Mouse (Mus musculus): ENCODE results near the gene Tnxb.
"Not testable (repeated sequence)": the region's sequence is repeated elsewhere in the genome, so short reads cannot be mapped to it uniquely, and the experiment has no call there.

Tnxb gene

DNA sequence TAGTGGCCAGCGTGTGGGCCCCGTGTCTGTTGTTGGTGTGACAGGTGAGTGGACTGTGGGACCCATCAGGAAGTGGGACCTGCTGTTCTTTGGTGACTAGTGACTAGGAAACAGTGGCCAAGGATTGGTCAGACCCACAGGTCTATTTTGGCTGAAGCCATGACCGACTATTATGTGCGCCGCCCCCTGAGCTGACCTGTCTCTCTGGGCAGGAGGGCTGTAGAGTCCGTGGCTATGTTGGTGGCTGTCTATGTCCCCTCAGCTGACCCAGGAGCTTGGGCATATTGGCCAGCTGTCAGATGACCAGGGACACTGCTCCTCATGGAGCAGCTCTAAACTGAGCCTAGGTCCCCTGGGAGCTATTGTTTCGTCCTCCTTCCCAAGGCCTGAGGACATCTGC is 18.6 kb downstream of the Tnxb start:
- no peak for DNase-seq

DNA sequence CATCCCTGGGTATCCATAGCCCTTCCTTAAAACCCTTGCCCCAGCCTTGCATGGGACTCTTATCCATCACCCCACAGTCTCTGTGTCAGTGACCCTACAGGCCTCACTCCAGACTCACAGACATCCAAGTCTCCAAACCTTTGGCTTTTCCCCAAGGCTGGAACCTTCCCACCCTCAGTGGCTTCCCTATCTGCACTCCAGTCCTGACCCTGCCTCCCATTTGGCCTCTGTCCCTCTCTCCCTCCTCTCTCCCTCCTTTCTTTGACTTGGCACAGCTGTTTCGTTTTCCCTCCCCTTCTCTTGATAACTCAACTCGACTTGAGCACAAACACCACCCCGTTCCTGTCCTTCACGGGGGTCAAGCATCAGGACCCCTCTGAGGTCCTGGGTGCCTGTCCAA is 20.1 kb downstream of the Tnxb start:
- peak; percentile 77 for DNase-seq

DNA sequence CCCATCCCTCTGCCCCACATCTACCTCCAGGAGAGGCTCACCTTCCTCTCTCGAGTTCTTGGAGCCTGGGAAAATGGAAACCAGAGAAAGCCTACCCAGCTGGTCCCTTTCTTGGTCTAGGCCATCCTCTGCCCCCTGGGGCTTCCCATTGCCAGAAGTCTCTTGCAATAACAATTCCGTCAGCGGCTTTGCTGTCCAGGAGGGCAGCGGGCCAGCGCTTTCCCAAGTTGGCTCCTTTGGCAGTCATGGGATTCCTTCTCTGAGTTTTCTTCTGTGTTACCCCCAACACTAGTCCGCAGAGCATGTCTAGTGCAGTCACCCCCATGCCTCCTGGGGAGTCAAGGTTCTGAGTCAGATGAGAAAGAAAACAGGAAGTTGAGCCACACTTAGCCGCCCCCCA is 22.6 kb downstream of the Tnxb start:
- peak; percentile 86 for DNase-seq

DNA sequence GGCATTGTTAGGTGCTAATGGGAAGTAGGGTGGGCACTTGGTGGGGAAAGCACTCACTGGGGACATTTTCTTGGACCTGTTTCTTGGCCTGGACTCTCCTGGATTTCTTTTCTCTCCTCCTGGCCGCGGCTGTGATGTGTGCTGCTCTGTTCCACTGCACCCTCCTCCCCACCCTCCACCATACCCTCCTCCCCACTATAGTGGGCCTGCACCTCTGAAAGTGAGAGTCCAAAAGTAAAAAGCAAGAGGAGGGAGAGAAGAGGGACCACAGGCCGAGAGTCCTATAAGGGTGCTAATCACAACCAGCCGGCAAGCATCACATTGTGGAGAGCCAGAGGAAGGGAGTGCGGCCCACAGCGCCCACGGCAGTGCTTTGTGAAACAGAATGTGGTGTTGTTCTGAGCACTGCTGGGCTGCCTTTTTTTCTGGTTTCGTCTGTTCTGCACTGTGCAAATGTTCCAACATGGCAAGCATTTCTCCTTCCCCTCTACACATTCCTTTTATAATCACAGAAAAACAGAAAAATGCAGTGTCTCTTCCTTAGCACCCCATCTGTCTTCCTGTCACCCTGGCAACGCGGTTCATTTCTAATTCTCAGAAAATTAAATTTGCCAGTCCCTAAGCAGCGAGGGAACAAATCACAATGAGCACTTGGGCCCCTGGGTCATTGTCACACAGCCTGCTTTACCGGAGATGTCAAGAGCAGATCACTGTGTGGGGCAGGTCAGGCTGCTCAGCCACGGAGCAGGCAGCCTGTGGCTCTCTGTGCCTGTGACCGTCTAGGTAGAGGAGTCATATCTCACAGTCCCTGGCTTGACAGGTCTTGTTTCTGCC is 29.5 kb downstream of the Tnxb start:
- DNase-seq, result peak; percentile 43

DNA sequence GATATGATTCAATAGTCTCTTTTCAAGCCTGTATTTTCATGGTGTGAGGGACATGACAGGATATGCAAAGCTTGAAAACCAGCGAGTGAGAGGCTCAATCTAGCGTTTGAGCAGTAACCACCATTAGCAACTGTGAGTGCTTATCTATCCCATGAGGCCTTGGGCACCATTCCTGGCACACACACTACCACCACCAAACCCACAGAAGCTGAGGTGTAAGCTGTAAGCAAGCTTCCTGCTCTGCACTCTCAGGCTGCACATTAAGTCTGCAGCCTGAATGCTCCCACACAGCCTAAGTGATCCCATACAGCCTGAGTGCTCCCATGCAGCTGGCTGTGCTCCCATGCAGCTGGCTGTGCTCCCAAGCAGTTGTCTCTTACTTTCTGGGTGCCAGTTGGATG is 30.3 kb downstream of the Tnxb start:
- no peak for DNase-seq

DNA sequence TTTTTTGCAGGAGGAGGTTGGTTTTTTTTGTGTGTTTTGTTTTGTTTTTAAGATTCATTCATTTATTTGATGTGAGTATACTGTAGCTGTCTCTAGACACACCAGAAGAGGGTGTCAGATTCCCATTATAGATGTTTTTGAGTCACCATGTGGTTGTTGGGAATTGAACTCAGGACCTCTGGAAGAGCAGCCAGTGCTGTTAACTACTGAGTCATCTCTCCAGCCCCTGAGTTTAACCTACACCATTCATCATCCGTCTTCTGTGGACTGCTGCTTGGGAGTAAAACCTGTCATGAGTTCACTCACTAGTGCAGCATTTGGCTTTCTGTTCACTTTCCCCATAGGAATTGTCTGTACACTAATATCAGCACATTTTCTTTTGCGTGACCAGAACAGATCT is 36.1 kb downstream of the Tnxb start:
- not testable (repeated sequence) for DNase-seq

DNA sequence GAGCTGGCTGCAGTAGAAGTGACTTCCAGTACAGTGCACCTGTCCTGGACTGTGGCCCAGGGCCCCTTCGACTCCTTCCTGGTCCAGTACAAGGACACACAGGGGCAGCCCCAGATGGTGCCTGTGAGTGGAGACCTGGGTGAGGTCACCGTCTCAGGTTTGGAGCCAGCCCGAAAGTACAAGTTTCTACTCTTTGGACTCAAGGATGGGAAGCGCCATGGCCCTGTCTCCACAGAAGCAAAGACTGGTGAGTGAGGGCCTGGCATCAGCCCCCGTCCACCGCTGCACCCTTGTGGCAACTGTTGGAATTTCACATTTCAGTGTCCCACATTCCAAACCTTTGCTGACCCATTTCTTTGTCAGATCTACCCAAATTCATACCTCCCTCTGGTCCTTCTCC is 42.6 kb downstream of the Tnxb start:
- peak; percentile 74 for DNase-seq

DNA sequence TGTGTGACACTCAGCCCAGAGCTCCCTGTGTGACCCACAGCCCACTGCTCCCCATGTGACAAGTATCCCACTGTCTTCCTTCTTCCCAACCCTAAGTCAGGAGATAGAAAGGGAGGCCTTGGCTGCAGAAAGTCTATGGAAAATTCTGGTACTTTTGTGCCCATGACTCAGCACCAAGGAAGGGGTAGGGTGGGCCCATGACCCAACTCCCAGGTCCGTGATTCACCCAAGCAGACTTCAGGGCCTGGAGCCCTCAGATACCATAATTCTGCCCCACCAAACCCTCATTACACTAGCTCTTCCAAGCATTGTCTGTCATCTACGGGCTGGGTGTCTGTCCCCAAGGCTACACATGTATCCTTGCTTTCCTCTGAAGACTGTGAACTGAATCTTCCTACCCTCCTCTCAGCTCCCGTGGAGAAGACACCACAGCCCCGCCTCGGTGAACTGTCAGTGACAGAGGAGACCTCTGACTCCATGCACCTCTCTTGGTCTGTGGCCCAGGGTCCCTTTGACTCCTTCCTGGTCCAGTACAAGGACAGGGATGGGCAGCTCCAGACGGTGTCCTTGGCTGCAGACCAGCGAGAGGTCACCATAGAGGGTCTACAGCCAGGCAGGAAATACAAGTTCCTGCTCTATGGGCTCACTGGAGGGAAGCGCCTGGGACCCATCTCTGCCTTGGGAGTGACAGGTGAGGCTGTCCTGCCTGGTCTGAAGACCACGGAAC is 44.0 kb downstream of the Tnxb start:
- not testable (repeated sequence) for DNase-seq

DNA sequence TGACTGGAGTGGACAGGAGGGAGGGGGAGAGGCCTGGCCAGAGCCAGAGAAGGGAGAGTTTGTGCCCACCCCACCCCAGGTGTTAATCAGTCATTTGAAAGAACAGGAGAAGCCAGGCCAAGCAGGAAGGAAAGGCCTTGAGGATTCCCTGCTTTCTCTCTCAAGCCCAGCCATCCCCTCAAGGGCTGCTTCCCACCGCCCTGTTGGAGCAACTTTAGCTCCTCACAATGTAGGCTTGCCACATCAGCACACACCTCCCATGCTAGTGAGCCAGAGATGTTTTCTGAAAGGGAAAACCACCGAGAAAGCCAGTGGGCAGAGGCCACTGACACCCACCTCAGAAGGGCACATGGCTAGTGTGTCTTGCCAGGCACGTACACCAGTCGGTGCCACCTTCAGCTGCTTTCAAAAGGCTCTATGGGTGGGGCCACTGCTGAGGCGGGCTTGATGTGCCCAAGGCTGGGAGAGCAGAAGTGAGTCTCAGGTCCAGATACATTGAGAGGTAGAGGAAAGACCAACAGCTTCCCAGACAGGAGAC is 44.6 kb downstream of the Tnxb start:
- DNase-seq, result not testable (repeated sequence)

DNA sequence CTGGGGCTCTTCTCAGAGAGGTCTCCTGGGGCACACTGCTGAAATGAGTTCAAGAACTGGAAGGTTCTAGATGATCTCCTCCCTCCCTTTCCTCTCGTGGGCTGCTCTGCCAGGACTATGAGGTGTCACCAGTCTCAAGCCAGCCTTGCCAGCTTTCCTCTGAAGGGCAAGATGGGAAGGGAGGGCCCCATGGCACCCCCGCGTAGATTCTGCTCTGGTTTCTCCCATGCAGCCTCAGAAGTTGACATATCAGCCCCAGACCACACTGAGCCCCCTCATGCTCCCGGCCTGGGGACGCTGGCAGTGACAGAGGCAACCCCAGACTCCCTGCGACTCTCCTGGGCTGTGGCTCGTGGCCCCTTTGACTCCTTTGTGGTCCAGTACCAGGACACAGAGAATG is 45.1 kb downstream of the Tnxb start:
- not testable (repeated sequence) for DNase-seq

DNA sequence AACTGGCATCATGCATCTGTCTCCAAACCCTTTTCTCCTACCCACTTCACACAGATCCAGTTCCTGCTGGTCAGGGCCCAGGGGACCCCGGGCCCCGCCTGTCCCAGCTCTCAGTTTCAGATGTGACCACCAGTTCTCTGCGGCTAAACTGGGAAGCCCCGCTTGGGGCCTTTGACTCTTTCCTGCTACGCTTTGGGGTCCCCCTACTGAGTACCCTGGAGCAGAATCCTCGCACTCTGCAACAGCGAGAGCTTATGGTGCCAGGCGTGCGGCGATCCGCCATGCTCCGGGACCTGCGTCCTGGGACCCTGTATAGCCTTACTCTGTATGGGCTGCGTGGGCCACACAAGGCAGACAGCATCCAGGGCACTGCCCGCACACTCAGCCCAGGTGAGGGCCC is 45.9 kb downstream of the Tnxb start:
- DNase-seq, result no peak

DNA sequence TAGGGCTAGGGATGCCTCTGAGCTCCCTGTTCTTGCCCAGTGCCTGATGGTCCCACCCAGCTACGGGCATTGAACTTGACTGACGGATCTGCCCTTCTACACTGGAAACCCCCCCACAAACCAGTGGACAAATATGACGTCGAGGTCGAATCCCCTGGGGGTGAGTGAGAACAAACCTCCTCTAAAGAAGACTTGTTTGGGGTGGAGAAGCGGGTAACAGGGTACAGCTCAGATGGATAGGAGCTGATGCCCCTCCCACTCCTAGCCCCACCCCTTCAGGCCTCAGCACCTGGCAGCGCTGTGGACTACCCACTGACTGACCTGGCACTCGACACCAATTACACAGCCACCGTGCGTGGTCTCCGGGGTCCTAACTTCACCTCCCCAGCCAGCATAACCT is 47.1 kb downstream of the Tnxb start:
- no peak for DNase-seq

DNA sequence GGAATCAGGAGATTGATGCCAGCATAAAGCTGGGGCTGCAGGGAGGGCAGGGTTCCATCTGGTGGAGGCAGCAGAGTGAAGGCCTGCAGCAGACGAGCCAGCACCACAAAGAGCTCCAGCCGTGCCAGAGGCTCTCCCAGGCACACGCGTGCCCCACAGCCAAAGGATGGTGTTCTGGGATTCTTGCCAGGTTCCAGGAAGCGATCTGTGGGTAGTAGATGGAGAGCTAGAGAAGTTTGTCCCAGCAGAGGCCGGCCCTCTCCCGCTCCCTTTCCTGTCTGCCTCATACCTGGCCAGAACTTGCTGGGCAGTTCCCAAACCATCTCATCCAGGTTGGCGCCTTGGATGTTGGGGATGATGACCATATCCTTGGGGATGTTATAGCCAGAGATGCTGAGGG is 49.6 kb downstream of the Tnxb start:
- DNase-seq, result not testable (repeated sequence)

DNA sequence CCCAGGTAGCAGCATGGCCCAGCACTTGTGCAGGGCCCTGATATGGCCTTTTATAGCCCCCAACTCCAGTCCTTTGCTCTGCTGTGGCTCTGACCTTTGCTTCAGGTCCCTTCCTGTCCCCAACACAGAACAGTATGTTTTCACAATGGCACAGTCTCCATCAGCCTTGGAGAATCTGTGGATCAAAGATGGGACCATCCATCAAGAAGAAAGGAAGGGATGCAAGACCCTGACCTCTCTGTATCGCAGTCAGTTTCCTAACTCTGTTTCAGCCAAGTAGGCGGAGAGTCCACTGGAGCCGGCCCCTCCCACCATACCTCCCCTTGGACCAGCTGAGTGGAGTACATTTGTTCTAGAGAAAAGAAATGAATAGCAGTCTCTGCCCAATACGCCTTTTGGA is 51.9 kb downstream of the Tnxb start:
- not testable (repeated sequence) for DNase-seq

DNA sequence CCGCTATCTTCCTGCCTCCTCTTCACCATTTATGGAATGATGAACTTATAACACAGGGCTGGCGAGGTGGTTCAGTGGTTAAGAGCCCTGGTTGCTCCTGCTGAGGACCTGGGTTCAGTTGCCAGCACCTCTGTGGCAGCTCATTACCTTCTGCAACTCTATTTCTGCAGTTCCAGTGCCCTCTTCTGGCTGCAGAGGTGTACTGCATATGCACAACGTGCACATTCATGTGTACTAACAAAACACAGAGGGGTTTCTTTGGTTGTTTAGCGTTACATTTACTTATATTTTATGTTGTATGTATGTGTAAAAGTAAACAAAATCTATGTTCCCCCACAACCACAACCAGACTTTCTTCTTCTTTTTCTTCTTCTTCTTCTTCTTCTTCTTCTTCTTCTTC is 52.7 kb downstream of the Tnxb start:
- no peak for DNase-seq

DNA sequence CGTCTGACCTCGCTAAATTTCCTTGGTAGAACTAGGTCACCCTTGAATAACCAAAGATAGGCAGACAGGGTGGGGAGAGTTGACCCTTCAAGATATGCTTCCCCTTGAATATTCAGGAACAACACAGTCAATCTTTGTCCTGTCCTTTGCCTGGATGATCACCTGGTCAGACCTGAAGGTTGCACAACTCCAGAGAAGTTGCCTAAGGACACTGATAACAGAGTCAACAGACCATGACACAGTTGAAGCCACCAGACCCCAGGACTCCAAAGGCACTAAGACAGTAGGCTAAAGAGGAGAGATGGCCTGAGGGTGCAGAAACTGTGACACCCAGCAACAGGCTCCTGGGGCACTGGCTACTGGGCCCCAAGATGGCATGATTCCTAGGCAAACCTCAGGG is 57.6 kb downstream of the Tnxb start:
- DNase-seq, result no peak

DNA sequence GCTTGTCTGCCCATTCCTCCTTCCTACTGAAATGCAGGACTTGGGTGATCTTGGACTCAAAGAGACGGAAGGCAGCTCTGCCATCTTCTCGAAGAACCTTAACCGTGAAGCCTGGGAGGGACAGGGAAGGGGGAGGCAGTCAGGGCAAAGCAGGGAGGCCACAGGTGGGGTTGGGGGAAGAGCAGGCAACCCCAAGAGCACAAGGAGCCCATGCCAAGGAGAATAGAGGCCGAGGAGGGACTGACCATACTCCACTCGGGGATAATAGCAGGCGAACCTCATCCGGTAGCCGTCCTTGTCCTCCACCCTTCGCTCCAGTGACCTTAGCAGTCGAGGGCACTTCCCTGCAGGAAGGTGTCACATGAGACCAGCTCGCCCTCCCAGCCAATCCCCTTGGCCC is 58.8 kb downstream of the Tnxb start:
- not testable (repeated sequence) for DNase-seq

DNA sequence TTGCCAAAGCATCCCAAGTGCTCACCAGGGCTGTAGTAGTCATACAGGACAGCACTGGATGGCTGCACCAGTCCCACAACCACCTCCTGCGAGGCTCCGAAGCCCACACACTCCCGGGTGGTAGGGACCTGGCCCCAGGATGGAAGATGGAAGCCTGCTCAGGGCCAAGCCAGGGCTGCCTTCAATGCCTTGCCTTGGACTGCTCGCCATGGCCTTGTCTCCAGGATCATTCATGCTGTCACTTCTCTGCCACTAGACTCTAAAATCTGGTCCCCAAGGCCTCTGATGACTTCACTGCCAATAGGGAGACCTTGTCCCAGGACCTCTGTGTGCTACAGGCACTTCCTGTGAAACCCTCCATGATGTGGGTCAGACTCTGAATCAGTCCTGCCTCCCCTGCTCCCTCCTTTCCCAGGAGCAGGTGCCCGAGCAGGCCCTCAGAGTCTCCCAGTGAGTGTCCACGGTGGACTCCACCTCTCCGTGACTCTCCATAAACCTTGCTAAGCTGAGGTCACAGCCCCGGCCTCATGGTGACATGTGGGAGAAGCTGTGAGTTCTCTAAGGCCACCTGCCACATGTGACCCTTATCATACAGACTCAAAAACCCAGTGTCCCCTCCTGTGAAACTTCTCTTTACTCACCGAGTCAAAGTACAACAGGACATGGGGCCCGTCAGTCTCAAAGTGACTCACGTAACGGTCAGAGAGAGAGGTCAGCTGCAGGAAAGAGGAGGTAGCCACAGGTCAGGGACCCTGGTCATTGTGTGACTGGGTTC is 59.6 kb downstream of the Tnxb start:
- DNase-seq, result not testable (repeated sequence)

DNA sequence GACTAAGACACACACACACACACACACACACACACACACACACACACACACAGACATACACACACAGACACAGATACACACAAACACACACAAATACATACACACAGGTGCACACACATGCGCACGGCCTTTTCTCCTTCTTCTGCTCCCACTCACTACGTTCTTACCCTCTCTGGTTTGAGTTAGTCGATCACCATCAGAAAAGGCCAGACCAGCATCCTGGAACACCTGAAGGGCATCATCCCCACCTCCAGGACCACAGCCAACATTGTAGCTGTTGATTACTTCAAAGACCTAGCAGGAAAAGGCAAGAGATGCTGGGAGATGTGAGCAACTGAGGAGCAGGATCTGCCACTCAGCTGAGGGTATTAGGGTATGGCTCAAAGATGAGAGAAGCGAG is 67.1 kb downstream of the Tnxb start:
- not testable (repeated sequence) for DNase-seq

DNA sequence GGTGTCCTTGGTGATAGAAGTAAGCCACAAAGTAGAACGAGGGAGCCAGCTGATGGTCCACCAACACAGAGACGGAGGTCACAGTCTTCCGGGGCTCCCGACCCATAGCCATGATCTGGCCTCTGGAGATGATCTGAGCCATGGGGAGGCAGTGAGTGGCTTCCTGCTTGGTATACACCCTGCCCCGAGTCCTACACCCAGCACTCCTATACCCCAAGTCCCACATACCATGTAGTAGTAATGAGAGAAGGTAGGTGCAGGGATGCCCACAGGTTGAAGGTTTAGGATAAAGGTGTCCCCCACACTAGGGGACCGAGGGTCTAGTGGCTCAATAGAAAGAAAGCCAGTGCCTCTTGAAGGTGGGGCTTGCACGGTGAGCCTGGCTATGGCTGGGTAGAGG is 69.4 kb downstream of the Tnxb start:
- DNase-seq, result not testable (repeated sequence)

DNA sequence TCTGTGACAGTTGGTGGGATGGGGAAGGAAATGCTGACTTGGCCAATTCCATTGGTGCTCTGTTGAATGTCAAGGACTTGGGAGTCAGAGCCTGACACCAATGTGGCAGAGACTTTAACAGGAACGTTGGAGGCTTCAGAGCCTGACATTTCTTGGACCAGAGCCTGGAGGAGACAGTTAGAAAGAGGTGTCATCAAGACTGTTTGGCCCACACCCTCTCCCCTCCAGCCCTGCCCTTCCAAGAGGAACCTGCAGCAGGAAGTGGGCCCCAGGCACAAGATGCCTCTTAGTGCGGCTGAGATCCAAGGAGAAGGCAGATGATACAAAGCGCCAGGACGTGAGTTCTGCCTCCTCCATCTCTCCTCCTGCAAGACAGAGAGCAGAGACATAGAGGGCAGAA is 69.9 kb downstream of the Tnxb start:
- DNase-seq, result no peak

DNA sequence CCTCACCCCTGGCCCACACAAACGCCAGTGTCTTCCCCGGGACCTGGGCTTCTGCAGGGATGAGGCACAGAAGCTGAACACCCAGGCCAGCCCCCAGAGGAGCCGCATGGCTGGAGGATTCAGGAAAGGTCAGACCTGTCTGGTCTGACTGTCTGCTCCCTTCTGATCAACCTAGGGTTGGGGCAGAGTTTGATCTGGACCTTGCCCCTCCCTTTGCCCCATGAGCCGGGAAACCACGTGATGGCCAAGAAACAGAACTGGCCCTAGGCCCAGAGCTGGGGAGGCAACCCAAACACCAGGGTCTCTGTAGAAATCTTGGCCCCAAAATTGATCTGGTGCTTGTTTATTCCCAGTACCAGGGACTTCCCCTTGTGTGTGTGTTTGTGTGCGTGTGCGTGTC is 73.4 kb downstream of the Tnxb start, which contains the start of gene C4b:
C4b (minus strand) TSS at position 164 of the 400 bp plus-strand sequence.
- peak; percentile 19 for DNase-seq

DNA sequence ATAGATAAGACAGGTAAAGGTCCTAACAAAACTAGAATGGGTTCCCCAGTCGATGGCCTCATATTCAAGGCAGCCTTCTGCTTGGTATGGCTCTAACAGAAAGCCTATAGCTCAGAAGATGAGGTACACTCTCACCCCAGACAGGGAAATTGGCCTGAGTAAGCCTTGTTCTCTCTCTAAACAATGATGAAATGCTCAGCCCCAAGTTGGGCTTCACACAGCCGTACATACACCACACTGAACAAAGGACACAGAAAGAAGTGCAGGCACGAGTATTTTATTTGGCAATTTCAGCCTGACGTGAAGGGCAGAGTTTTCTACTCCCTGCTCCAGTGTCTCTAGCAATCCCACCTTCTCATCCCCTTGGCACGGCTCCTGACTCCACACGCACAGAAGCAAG is 73.9 kb downstream of the Tnxb start:
- no peak for DNase-seq
